Mouse (Mus musculus) heart, adult 2 months (tissue): ENCODE data around the gene Mpz. TPM values are rescaled to one million over a fixed set of nuclear protein-coding genes. Genes with fewer than 3 reads are reported as not detected.

Experiments used
- DNase-seq, 2 experiments: peaks; one replicate each; pipeline ENCODE4 v3.0.0; 2021
- H3K27ac ChIP-seq: fragments of 200-600 bp; 2 replicates; pipeline ENCODE4 v1.8.1; 2022
- H3K27me3 ChIP-seq: fragments of 200-500 bp; 2 replicates; pipeline ENCODE4 v1.6.1; 2012; ENCODE audit warnings: mild to moderate bottlenecking, low read length, inconsistent platforms, mixed read lengths; ENCODE audit not compliant: control insufficient read depth, insufficient read depth
- H3K36me3 ChIP-seq: fragments of 200-500 bp; 2 replicates; pipeline ENCODE4 v1.6.1; 2012; ENCODE audit warnings: low read length, inconsistent platforms; ENCODE audit not compliant: control insufficient read depth, insufficient read depth
- H3K4me1 ChIP-seq: fragments of 200-500 bp; 2 replicates; pipeline ENCODE4 v1.6.1; 2011; ENCODE audit warnings: low read length; ENCODE audit not compliant: control insufficient read depth, insufficient read depth
- H3K4me3 ChIP-seq: fragments of 200-600 bp; 2 replicates; pipeline ENCODE4 v1.8.1; 2022
- H3K79me2 ChIP-seq: fragments of 200-500 bp; replicated peaks from 2 replicates; pipeline ENCODE4 v1.6.1; 2012; ENCODE audit warnings: mild to moderate bottlenecking, inconsistent platforms, low read length, moderate library complexity, mixed read lengths; ENCODE audit not compliant: control insufficient read depth, insufficient read depth
- H3K9ac ChIP-seq: fragments of 200-500 bp; 2 replicates; pipeline ENCODE4 v1.6.1; 2012; ENCODE audit warnings: low read depth, mild to moderate bottlenecking, control low read depth, inconsistent platforms, low read length, mixed read lengths
- CTCF ChIP-seq: fragments of 200-600 bp; IDR thresholded peaks from 2 replicates; pipeline ENCODE4 v1.8.1; 2022; ENCODE audit warnings: antibody characterized with exemption, mild to moderate bottlenecking, moderate library complexity
- EP300 ChIP-seq: fragments of 200-500 bp; IDR thresholded peaks from 2 replicates; pipeline ENCODE4 v1.6.1; 2011; ENCODE audit warnings: low read depth, low read length, control low read depth; ENCODE audit not compliant: insufficient read depth
- POLR2A ChIP-seq: fragments of 200-500 bp; IDR thresholded peaks from 2 replicates; pipeline ENCODE4 v1.6.1; 2011; ENCODE audit warnings: mild to moderate bottlenecking, low read depth, low read length, control low read depth; ENCODE audit not compliant: insufficient read depth
- WGBS: fragments of 180-500 bp; shearing (Covaris S2); methylation state at CpG from one replicate; pipeline ENCODE4 v1.1.7; 2018; 5-methylcytosine and 5-hydroxymethylcytosine counted together
- intact Hi-C: fragments of 180-260 bp; cut with DNase I; formaldehyde crosslinking; loops from one replicate; pipeline ENCODE4 v1.15.1; 2025
- polyA plus RNA-seq: library from polyadenylated mRNA; depleted of rRNA; stranded (reverse); fragments of >200 nt; gene quantifications from 2 replicates; pipeline ENCODE4 v1.2.3, GENCODE M21; 2012
- total RNA-seq, 2 experiments: library from RNA; stranded (reverse); gene quantifications; 2 replicates each; pipeline ENCODE4 v1.2.3; 2021

Mpz gene
- total and polyA plus RNA-seq, 3 experiments: 0.39 to 8.0 TPM; not detected in 1

DNA sequence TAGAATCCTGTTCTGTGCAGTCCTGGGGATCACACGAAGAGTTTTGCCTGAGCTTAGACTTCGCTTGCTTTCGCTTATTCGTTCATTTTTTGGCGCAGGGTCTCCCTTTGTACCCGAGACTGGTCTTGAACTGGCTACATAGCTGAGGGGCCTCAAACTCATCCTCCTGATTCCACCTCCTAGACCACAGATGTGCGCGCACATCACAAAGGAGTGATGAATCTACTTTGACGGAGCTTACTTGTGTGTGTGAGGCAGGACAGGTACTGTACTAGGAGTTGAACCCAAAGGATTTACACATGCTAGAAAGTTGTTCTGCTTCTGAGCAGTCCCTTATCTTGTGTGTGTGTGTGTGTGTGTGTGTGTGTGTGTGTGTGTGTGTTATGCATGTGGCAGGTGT lies 40.3 kb downstream of the Mpz start:
- Histone ChIP-seq H3K4me1 (peaks cover 16% of the 10 kb centered on the region), H3K79me2 (peaks cover 3% of the 10 kb centered on the region; the same call in 1 of the 2 replicates), H3K27me3 (0 out of 2 replicates have a peak, but pooled peaks cover under 1% of the 10 kb centered on the region), H3K4me3 (no peak overlapping the region), H3K36me3 (peaks cover 2% of the 10 kb centered on the region; the same call in 1 of the 2 replicates), H3K9ac (no peak overlapping the region), H3K27ac (peak overlapping the region; percentile 82)
- no peak for DNase-seq
- TF ChIP-seq EP300 (no peak), CTCF (no peak), POLR2A (no peak)
- intact Hi-C loops: no loop called here
- WGBS: 96% methylated on average over 9 of the region's 9 CpGs

DNA sequence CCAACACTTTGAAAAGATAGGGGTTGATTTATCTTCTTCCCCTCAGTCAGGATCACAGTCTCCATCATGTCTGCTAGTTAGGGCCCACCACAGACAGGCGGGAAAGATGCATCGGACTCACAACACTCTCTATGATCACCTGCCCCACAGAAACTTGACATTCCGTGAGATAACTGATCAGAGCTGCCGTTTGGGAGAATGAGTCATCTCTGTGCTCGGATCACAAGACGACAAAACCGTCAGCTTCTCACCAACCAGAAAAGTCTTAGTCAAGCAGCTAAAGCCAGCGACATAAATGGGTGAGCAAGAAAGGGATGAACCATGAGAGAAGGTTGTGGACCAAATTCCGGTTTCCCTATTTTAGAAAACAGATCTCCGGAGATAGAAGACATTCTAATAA lies 41.8 kb downstream of the Mpz start:
- Histone ChIP-seq H3K9ac (no peak overlapping the region), H3K27ac (peak overlapping the region; percentile 69; the same call in 1 of the 2 replicates), H3K4me1 (peaks cover 15% of the 10 kb centered on the region), H3K4me3 (peak overlapping the region; percentile 42; the same call in 1 of the 2 replicates), H3K27me3 (0 out of 2 replicates have a peak, but pooled peaks cover 1% of the 10 kb centered on the region), H3K79me2 (peaks cover 3% of the 10 kb centered on the region; the same call in 1 of the 2 replicates), H3K36me3 (no peaks in the 10 kb centered on the region)
- no peak for DNase-seq
- 59% methylated on average over 10 of the region's 10 CpGs for WGBS
- intact Hi-C loops: loop anchor here (2.0 kb wide), 1 partner anchor 27 kb away; no protein-coding TSS in a partner anchor
- TF ChIP-seq EP300: no peak
- TF ChIP-seq CTCF: no peak
- TF ChIP-seq POLR2A: no peak

DNA sequence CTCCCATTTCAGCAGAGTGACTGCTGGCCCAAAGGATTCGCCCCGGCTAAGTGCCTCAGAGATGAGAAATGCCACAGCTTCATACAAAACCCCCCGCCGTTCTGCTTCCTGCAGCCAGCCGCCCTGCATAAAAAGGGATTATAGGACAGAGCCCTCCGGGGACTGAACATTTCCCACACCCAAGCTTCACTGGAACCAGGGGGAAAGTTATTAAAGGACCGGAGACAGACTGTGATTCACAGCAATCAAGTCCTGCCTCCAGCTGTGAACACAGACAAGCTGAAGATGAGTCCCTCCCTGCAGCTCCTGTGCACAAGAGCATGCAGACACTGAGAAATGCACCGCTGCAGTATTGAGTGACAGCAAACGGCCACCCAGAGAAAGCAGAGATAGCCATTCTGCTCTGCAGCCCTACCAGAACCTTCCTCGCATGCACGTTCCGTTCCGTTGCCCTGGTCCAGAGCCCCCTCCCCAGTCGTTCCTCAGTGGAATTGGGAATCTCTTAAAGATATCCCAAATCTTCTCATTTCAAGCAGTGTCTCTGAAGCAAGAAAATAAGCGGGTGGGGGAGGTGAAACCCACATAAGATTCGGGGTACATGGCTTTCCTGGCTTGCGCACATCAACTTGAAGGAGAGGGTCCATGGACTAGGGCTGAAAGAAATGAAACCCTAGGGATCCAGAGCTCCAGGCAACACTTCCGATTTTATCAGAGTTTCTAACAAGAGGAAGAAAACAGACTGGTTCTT lies 42.8 kb downstream of the Mpz start:
- 8% methylated on average over 18 of the region's 18 CpGs for WGBS
- H3K4me1 ChIP-seq: peaks cover 11% of the 10 kb centered on the region
- H3K4me3 ChIP-seq: peak overlapping the region; percentile 42
- DNase-seq: peak; percentile 25 to 43
- H3K27ac ChIP-seq: peak overlapping the region; percentile 69
- TF ChIP-seq CTCF (no peak), POLR2A (no peak)
- H3K36me3 ChIP-seq: no peaks in the 10 kb centered on the region
- H3K27me3 ChIP-seq: 0 out of 2 replicates have a peak, but pooled peaks cover 1% of the 10 kb centered on the region
- peak overlapping the region; percentile 61 for H3K9ac ChIP-seq
- peaks cover 2% of the 10 kb centered on the region; the same call in 1 of the 2 replicates for H3K79me2 ChIP-seq
- intact Hi-C loops: loop anchor here (2.0 kb wide), 1 partner anchor 28 kb away; no protein-coding TSS in a partner anchor

DNA sequence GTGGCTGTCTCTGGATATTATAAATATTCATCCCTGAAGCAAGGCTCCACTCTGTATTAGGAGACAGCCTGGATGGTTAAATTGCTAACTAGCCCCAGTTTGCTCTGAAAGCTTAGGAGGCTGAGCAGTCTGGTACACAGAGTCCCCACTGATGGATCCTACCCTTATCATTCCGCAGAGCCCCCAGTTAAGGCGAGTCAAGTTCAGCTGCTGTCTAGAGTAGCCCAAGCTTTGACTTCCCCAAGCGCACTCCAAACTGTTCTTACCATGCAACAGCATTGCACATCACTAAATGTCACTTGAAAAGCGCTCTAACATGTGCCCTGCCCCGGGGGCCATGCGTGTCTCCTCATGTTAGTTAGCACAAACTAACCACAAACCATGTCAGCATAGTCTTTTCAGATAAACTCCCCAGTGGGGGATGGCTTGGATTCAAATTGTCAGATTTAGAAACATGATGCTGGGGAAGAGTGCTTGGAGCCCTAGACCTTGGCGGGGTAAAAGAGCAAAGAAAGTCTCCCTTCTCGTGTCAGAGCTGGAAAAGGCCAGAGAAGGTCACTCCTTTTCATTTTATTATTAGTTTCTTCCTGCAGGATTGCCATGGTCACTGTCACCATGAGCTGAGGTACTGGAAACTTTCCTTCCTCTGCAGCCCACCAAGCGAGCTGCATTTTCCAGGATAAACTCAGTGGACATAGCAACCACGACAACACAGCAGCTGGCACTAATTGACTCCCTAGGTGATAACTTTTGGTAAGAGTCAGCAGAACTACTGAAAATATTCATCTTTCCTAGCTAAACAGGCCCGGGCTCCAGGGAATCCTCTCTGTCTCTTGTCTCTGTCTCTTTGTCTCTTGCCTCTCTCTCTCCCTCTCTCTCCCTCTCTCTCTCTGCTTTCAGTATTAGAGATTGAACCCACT lies 43.7 kb downstream of the Mpz start:
- H3K27ac ChIP-seq: peak overlapping the region; percentile 69
- WGBS: 38% methylated on average over 11 of the region's 11 CpGs
- peaks cover 9% of the 10 kb centered on the region for H3K4me1 ChIP-seq
- no peaks in the 10 kb centered on the region for H3K36me3 ChIP-seq
- H3K27me3 ChIP-seq: 0 out of 2 replicates have a peak, but pooled peaks cover 1% of the 10 kb centered on the region
- peak overlapping the region; percentile 90 for H3K9ac ChIP-seq
- H3K79me2 ChIP-seq: peaks cover 2% of the 10 kb centered on the region; the same call in 1 of the 2 replicates
- TF ChIP-seq EP300: no peak
- TF ChIP-seq CTCF: no peak
- TF ChIP-seq POLR2A: no peak
- intact Hi-C loops: loop anchor here (2.0 kb wide), 2 partner anchors 27 to 29 kb away; no protein-coding TSS in a partner anchor
- no peak for DNase-seq
- peak overlapping the region; percentile 42 for H3K4me3 ChIP-seq

DNA sequence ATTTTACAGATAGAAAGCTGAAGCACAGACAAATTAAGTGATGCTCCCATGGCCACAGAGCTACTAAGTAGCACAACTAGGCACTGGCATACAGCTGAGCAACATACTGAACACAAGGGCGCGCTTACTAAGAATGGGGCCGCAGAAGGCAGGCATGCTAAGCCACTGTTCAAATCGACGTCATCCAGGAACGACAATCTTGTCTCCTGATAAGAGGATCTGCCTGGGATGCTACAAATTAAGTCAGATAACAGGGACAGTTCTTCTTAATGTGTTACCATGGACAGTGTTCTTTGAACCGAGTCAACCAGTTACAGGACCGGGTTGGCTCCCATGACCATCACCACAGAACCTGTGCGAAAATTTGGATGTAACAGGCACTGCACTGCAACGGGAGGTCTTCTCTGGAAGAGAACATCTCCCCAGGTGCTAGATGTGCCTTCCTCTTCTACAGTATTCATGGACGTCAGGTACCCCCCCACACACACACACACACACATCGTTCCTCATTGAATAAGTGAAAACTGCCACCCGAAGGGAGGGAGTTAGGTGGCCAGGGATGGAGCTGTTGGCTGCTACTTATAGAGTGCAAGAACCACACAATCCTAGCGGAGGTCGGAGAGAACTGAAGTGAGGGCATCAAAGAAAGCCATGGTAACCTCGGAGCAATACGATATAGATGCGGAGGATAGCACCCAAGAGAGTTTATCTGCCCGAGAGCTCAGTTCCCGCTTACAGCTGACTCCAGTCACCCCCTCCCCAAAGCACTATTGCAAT lies 44.7 kb downstream of the Mpz start:
- 26% methylated on average over 20 of the region's 20 CpGs for WGBS
- no peaks in the 10 kb centered on the region for H3K36me3 ChIP-seq
- H3K27ac ChIP-seq: peak overlapping the region; percentile 82
- peaks cover 2% of the 10 kb centered on the region; the same call in 1 of the 2 replicates for H3K79me2 ChIP-seq
- peak overlapping the region; percentile 85 for H3K4me3 ChIP-seq
- peak overlapping the region; percentile 90 for H3K9ac ChIP-seq
- TF ChIP-seq CTCF (no peak), EP300 (no peak), POLR2A (no peak)
- no peak for DNase-seq
- peaks cover 7% of the 10 kb centered on the region for H3K4me1 ChIP-seq
- 0 out of 2 replicates have a peak, but pooled peaks cover 1% of the 10 kb centered on the region for H3K27me3 ChIP-seq
- intact Hi-C loops: loop anchor here (2.0 kb wide), 1 partner anchor 26 kb away; no protein-coding TSS in a partner anchor
